Mouse (Mus musculus) hindbrain, embryonic 14.5 days (tissue): ENCODE measurements at regions not wholly inside any gene's neighbourhood (a gene's known extent, or its start where the extent isn't known, plus 50 kb on each side); places are given as distances from the start of the nearest gene placed in this dataset.
"Not testable (repeated sequence)": the region's sequence is repeated elsewhere in the genome, so short reads cannot be mapped to it uniquely, and the experiment has no call there.

Source experiments
- ATAC-seq: fragments of 200-750 bp; cut with Nextera tagmentation; 2 replicates; pipeline ENCODE4 v1.8.0; 2017; ENCODE audit warnings: moderate number of reproducible peaks, mild to moderate bottlenecking, moderate TSS enrichment, moderate library complexity; ENCODE audit not compliant: low FRiP score
- DNase-seq: peaks from one replicate; pipeline ENCODE4 v3.0.0-alpha.2; 2015; ENCODE audit warnings: low spot score
- H3K27ac ChIP-seq: fragments of 300-500 bp; sonication (generic); 2 replicates; pipeline ENCODE4 v1.5.1; 2014; ENCODE audit warnings: mild to moderate bottlenecking, moderate library complexity
- H3K27me3 ChIP-seq: fragments of 300-500 bp; sonication (generic); 2 replicates; pipeline ENCODE4 v1.6.1; 2014; ENCODE audit warnings: mild to moderate bottlenecking, low read length, mixed read lengths; ENCODE audit not compliant: control insufficient read depth, insufficient read depth
- H3K36me3 ChIP-seq: fragments of 300-500 bp; sonication (generic); replicated peaks from 2 replicates; pipeline ENCODE4 v1.6.1; 2014; ENCODE audit not compliant: control insufficient read depth, insufficient read depth
- H3K4me1 ChIP-seq: fragments of 300-500 bp; sonication (generic); replicated peaks from 2 replicates; pipeline ENCODE4 v1.6.1; 2014; ENCODE audit warnings: antibody characterized with exemption, low read length, mixed read lengths; ENCODE audit not compliant: control insufficient read depth, insufficient read depth
- H3K4me2 ChIP-seq: fragments of 300-500 bp; sonication (generic); replicated peaks from 2 replicates; pipeline ENCODE4 v1.6.1; 2014; ENCODE audit warnings: mild to moderate bottlenecking, moderate library complexity
- H3K4me3 ChIP-seq: fragments of 300-500 bp; sonication (generic); replicated peaks from 2 replicates; pipeline ENCODE4 v1.5.1; 2014; ENCODE audit warnings: mild to moderate bottlenecking, low read length
- H3K9ac ChIP-seq: fragments of 300-500 bp; sonication (generic); 2 replicates; pipeline ENCODE4 v1.6.1; 2014
- H3K9me3 ChIP-seq: fragments of 300-500 bp; sonication (generic); 2 replicates; pipeline ENCODE4 v1.6.1; 2016; ENCODE audit warnings: low read length; ENCODE audit not compliant: control insufficient read depth
- WGBS: fragments of 180-500 bp; shearing (Covaris S2); extraction: QIAGEN DNeasy Blood & Tissue Kit; methylation state at CpG from one replicate; pipeline ENCODE4 v1.1.7; 2014; 5-methylcytosine and 5-hydroxymethylcytosine counted together

DNA sequence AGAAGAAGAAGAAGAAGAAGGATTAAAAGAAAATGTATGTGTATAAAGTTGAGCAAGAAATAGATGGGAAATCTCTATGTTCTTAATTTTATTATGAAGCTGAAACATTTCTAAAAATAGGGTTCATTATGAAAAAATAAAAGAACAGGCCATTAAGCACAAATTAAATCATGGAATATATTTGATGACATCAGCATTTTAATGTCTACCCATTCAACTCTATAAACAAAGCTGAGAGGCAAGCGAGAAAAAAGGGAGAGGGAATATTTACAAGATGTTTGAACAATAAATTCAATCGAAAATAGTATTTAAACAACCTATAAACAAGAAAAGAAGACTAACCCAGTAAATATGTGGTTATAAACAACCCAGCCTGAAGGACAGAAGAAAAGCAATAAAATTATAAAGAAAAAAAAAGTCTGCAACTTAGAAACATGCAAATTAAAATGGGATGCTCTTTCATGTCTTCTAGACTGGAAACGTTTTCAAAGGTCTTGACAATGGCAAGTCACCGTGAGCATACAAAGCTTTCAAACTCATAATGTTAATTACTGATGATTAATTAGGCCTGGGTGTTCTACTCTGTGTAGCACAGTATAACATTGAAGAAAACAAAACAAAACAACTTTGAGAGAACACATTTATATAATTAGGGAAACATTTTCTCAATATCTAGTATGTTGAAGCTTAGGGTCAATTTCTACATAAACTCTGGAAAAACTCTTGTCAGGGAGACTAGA lies 108.6 kb downstream of the A730009L09Rik start:
- Histone ChIP-seq H3K9me3 (no peaks in the 10 kb centered on the region), H3K27ac (no peak overlapping the region), H3K4me2 (no peak overlapping the region), H3K4me3 (no peak overlapping the region), H3K36me3 (no peaks in the 10 kb centered on the region), H3K4me1 (no peaks in the 10 kb centered on the region), H3K27me3 (no peaks in the 10 kb centered on the region), H3K9ac (no peak overlapping the region)
- 54% methylated on average over 4 of the region's 4 CpGs for WGBS
- DNase-seq (no peak), ATAC-seq (no peak)

DNA sequence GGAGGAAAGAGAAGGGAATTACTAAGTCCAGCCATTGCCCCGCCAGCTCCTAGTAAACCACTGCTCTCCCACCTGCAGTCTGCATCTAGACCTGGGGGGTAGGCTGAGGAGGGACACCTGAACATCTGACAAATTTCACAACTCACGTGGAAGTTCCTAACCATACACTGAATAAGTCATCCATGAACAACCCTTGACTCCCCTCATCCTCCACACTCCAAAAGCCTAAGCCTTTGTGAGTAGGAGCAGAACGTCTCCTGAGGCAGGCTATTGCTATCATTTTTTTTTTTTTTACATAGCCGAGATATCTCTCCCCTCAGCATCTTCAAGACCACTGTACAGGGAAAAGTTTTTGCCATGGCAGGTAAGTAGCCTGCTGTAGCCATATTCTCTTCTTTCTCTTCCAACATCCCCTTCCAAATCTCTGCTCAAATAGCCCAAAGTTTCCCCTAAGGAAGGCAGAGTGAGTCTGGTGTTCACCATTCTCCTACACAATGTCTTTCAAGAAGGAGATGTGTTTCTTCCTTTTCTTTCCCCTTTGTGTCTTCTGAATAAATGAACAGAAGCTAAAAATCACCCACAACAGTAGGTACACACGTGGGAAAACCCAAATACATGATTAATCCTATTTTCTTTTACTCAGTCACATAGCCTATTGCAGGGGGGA lies 109.7 kb downstream of the A730009L09Rik start:
- ATAC-seq = no peak
- Histone ChIP-seq H3K9me3 (no peaks in the 10 kb centered on the region), H3K4me2 (no peak overlapping the region), H3K4me3 (no peak overlapping the region), H3K27me3 (no peaks in the 10 kb centered on the region), H3K36me3 (no peaks in the 10 kb centered on the region), H3K27ac (no peak overlapping the region), H3K4me1 (no peaks in the 10 kb centered on the region), H3K9ac (no peak overlapping the region)
- 67% methylated on average over 5 of the region's 5 CpGs for WGBS
- no peak for DNase-seq

DNA sequence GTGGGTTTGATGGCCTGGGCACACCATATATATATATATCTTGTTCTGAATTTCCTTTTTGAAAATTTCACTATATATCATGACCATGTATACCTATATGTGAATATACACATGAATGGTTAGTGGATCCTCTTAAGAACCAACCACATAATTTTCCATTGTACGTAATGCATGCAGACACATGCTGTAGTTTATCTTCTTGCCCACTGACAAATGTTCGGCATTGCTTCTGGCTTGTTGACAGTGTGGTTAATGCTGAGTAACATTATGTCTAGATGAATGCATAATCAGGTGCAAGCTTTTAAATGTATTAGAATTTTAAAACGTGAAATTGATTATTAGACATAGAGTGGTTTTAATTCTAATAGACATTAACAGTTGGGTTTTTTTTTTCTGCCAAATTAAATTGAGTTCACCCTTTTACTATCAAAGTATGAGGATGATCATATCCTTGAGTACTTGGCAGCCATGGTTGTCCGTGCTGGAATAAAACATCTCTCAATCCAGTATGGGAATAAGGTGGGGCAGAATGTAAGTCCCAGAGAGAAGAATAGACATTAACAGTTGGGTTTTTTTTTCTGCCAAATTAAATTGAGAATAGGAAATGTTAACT lies 110.3 kb downstream of the A730009L09Rik start:
- Histone ChIP-seq H3K36me3 (no peaks in the 10 kb centered on the region), H3K4me2 (no peak overlapping the region), H3K27me3 (no peaks in the 10 kb centered on the region), H3K4me3 (no peak overlapping the region), H3K9ac (no peak overlapping the region), H3K9me3 (no peaks in the 10 kb centered on the region), H3K27ac (no peak overlapping the region), H3K4me1 (no peaks in the 10 kb centered on the region)
- WGBS = 89% methylated on average over 4 of the region's 4 CpGs
- no peak for ATAC-seq
- no peak for DNase-seq

DNA sequence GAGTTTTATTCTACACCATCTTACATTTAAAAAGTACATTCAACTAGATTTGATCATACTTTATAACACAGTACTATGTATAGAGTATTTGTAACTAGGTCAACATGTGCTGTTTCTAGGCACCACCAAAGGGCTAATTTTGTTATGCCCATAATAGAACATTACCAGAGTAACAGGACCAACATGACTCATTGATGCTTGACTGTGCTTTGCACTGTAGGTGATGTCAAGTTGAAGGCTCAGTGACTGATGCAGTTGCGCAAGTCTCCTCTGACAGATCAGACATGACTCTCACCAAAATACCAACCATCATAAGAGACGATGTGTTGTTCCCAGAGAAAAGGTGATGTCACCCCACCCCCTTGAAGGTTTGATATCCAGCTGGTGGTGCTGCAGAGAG lies 108.5 kb downstream of the Mrpl39 start:
- ATAC-seq (no peak), DNase-seq (no peak)
- Histone ChIP-seq H3K27me3 (no peaks in the 10 kb centered on the region), H3K9ac (no peak overlapping the region), H3K36me3 (no peaks in the 10 kb centered on the region), H3K4me2 (no peak overlapping the region), H3K27ac (no peak overlapping the region), H3K4me1 (no peaks in the 10 kb centered on the region), H3K9me3 (no peaks in the 10 kb centered on the region), H3K4me3 (no peak overlapping the region)
- WGBS = 86% methylated on average over 2 of the region's 2 CpGs

DNA sequence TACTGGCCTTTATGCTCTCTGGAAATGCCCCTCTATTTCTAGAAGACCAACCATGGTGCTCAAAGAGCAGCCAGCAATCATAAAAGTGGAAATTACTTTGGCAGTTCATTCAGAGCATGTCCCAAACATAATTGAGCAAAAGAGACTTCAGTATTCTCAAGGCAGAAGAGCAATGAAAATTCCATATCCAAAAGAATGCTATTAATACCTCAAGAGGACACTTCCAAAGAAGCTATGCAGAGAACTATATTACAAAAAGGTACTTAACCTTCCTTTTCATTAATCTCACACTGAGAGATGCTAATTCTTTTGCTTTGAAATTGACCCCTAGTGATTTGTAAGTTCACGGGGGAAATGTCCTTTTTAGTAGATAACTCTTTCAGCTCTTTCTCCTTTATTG lies 105.7 kb downstream of the Mrpl39 start:
- WGBS = 52% methylated on average over 1 of the region's 1 CpGs
- Histone ChIP-seq H3K9me3 (no peaks in the 10 kb centered on the region), H3K27me3 (no peaks in the 10 kb centered on the region), H3K4me3 (no peak overlapping the region), H3K4me1 (no peaks in the 10 kb centered on the region), H3K4me2 (no peak overlapping the region), H3K9ac (no peak overlapping the region), H3K27ac (no peak overlapping the region), H3K36me3 (no peaks in the 10 kb centered on the region)
- DNase-seq = no peak
- ATAC-seq = no peak; the same call in 1 of the 2 replicates

DNA sequence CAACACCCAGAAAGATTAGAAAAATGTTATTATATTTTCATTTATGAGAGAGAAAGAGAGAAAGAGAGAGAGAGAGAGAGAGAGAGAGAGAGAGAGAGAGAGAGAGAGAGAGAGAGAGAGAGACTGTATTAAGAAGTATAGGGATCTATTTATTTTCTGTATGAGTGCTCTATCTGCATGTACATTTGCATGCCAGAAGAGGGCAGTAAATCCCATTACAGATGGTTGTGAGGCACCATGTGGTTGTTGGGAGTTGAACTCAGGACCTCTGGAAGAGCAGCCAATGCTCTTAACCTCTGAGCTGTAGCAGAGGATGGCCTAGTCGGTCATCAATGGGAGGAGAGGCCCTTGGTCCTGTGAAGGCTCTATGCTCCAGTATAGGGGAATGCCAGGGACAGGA lies 91.1 kb downstream of the Mrpl39 start:
- H3K27me3 ChIP-seq, ATAC-seq, H3K9me3 ChIP-seq, H3K4me1 ChIP-seq, H3K27ac ChIP-seq, H3K4me2 ChIP-seq, DNase-seq, H3K9ac ChIP-seq, H3K4me3 ChIP-seq, H3K36me3 ChIP-seq: not testable (repeated sequence)
- 75% methylated on average over 1 of the region's 1 CpGs for WGBS

DNA sequence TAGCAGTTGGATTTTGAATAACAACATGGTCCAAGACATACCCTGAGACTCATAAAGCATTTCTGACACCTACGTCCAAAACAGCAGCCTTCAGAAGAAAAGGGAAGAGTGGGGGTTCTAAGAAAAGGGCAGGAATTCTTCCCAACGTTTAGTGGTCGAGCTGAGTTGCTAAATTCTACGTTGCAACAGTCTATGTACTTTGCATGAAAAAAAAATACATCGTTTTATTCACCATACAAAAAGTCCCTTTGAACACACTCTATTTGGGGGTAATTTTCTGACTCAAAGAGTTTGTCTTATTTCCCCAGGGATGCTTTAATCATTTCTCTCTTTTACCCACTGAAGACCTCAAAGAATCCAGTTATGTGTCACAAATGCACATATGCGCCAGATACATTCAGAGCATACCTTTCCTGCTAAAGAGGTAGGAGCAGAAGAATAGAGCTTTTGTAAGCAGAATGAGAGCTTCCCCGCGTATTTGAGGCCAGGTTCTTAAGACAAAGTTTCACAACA lies 89.3 kb downstream of the Mrpl39 start:
- no peaks in the 10 kb centered on the region for H3K4me1 ChIP-seq
- WGBS = 67% methylated on average over 8 of the region's 8 CpGs
- no peak overlapping the region for H3K9ac ChIP-seq
- DNase-seq = no peak
- H3K27me3 ChIP-seq = no peaks in the 10 kb centered on the region
- H3K9me3 ChIP-seq = no peaks in the 10 kb centered on the region
- no peak overlapping the region for H3K27ac ChIP-seq
- H3K36me3 ChIP-seq = no peaks in the 10 kb centered on the region
- no peak overlapping the region for H3K4me2 ChIP-seq
- ATAC-seq = no peak
- no peak overlapping the region for H3K4me3 ChIP-seq

DNA sequence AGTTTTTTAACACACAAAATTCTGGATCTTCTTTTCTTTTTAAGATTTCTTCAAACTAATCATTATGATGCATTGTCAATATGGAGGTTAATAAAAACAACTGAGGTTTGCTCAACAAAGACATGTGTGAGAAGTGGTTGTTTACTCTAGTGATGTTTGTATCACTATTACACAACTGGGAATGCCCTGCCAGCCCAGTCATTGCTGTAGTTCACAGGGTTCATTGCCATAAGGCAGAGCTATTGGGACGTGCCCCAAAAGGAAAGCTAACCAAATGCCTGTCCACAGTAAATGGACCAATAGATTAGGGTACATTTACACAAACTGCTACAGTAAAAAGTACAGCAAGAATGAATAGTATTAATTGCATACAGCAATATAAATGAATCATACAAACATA lies 84.9 kb downstream of the Mrpl39 start:
- ATAC-seq = no peak
- Histone ChIP-seq H3K36me3 (no peaks in the 10 kb centered on the region), H3K4me1 (no peaks in the 10 kb centered on the region), H3K9ac (no peak overlapping the region), H3K4me2 (no peak overlapping the region), H3K27ac (no peak overlapping the region), H3K4me3 (no peak overlapping the region), H3K27me3 (no peaks in the 10 kb centered on the region), H3K9me3 (no peaks in the 10 kb centered on the region)
- no peak for DNase-seq
- 89% methylated on average over 1 of the region's 1 CpGs for WGBS

DNA sequence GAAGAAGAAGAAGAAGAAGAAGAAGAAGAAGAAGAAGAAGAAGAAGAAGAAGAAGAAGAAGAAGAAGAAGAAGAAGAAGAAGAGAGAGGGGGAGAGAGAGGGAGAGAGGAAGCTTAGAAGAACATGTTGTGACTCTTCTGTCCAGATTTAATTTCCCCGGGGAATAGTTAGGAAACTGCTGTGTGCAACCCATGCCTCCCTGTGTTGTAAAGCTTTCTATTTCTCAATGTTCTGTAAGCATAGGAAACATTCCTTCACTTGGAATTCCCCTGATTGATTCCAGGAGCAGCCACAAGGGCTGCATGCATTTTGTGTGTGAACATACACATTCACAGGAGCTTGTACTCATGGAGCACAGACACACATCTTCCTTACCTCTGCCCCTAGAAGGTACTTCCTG lies 81.7 kb downstream of the Mrpl39 start:
- Histone ChIP-seq H3K4me1 (no peaks in the 10 kb centered on the region), H3K27me3 (no peaks in the 10 kb centered on the region), H3K4me2 (no peak overlapping the region), H3K9ac (no peak overlapping the region), H3K36me3 (no peaks in the 10 kb centered on the region), H3K9me3 (no peaks in the 10 kb centered on the region), H3K27ac (no peak overlapping the region), H3K4me3 (no peak overlapping the region)
- WGBS = 83% methylated on average over 1 of the region's 1 CpGs
- ATAC-seq (no peak), DNase-seq (no peak)
